Mouse (Mus musculus): ENCODE measurements at regions not wholly inside any gene's neighbourhood (a gene's known extent, or its start where the extent isn't known, plus 50 kb on each side); places are given as distances from the start of the nearest gene placed in this dataset.
A peak's percentile ranks its signal among the peaks of the same experiment; 100 is the strongest.

GRCm38 (mm10) chr10:99561166-99561818 lies 198.2 kb downstream of the Csl start:
- TF ChIP-seq GATA1 (IDR thresholded peaks at IDR 0.05; ENCODE audit: low read depth, low read length) = peak; percentile 37; the same call in 1 of the 2 replicates
- no peak for TF ChIP-seq CTCF (IDR thresholded peaks at IDR 0.05 in 2 of 3, conservative IDR thresholded peaks at IDR 0.05 in 1 of 3; ENCODE audit: control insufficient read depth in 1 of 3, insufficient read depth in 1 of 3, low read depth in 2 of 3, low read length in 3 of 3, poor library complexity in 1 of 3, severe bottlenecking in 1 of 3)
- TF ChIP-seq SMC3 (IDR thresholded peaks at IDR 0.05; ENCODE audit: low read depth, low read length) = 0 out of 2 replicates have a peak, but pooled peaks have one; percentile 6

Measured in MEL (cell line).